Mouse (Mus musculus) lung, adult 18-20 months (tissue): ENCODE measurements around the gene Dnajc27.
A peak's percentile ranks its signal among the peaks of the same experiment; 100 is the strongest.

Experiments
- DNase-seq, 2 experiments: peaks; one replicate each; pipeline ENCODE4 v3.0.0; 2022; ENCODE audit warnings: mixed read lengths in 2 of 2

Dnajc27 gene

DNA sequence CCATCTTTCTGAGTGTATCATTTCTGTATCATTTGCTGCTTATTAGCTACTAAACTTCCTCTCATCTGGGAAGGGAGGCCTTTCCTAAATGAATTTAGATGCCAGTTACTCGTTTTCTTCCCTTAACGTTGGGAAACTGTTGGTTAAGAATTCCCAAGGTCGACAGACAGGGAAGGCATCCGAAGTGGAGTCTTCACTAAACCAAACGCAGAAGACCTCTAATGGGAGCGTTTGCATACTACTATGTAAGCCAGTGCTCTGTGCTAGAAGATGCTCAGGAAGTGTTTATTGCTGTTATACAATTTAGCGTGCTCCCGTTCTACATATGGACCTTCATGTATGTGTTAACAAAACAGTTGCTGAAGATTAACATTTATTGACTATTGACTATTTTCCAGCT, 1.1 kb downstream of the Dnajc27 start:
- no peak for DNase-seq

DNA sequence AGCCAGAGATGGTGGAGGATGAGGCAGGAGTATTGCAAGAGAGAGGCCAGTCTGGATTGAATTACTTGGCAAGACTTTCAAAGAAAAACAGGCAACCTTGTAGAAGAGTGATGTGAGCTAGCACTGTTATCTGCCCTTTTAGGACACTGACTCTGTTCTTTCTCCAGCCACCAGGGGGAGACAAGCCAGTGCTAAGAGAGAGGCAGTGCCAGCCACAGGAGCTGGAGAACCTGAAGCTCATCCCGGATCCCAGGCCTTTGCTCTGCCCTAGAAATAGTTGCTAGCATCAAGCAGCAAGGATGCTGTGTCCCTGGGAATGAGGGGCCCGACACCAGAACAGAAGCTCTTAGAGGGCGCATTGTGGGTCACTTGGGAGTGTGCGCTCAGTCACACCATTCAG, 25.0 kb downstream of the Dnajc27 start:
- DNase-seq = peak; percentile 27 to 51

- DNase-seq = no peak
Observed at GRCm38 (mm10) chr12:4116132-4116531, 33.7 kb downstream of the Dnajc27 start.

- DNase-seq = no peak
Observed at GRCm38 (mm10) chr12:4117136-4117535, 34.8 kb downstream of the Dnajc27 start.

- DNase-seq = no peak
Observed at GRCm38 (mm10) chr12:4117579-4117978, 35.2 kb downstream of the Dnajc27 start.

- no peak for DNase-seq
Observed at GRCm38 (mm10) chr12:4127346-4127745, 45.0 kb downstream of the Dnajc27 start.

DNA sequence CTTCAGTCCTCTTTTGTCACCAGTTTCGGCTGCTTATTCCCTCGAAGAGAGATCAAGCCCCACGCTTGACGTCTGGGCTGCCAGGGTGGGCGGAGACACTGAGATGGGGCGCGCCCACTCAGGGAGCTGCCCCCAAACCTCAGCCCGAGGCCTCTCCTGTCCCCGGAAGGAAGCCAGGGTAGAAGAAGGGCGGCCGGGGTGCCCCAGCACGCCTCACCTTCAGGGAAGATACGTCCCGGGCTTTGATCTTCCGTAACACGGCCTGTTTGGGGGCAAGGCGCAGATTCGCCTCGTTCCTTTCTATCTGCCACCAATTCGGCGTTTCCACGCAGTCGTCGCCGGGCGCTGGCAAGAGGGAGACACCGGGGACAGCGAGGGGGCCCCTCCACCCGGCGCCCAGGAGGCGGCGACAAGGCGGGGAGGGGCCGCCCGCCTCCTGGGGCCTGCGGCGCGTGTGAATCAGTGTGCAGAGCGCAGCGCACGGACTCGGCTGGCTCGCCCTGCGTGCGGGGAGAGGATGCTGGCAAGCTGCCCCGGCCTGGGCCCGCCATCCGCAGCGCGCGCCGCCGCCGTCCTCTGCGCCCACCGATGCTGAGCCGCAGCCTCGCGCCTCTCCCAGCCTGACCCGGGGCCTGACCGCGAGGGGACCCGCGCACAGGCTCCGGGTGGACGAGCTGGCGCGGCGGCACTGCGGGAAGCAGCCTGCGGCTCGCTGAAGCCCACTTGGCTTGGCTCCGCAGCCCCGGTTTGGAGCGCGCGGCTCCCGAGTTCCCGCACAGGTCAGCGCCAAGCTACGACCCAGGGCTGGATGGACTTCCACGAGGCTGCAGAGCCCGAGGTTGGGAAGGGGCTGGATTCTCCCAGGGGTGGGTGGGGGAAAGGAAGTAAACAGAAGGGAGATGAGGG, 50.8 kb downstream of the Dnajc27 start, which contains the start of gene Adcy3:
TSS of gene Adcy3 (plus strand) at position 163 of the 906 bp plus-strand sequence.
- DNase-seq = peak; percentile 41

- no peak for DNase-seq
Observed at GRCm38 (mm10) chr12:4133847-4134212, 51.4 kb downstream of the Dnajc27 start.

DNA sequence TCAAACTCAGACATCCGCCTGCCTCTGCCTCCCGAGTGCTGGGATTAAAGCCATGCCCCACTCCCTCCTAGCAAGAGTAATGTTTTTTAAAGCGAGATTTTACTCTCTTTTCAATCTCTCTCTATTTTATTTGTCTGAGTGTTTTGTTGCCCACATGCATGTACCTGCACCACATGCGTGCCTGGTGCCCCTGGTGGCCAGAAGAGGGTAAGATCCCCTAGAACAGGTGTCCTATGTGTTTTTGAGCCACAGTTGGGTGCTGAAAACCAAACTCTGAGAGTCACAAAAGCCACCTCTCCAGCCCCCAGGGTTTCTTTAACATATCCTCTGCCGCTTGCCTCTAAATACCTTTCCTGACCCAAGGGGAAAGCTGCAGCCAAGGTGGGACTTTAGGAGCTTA, 60.8 kb downstream of the Dnajc27 start:
- DNase-seq = no peak

DNA sequence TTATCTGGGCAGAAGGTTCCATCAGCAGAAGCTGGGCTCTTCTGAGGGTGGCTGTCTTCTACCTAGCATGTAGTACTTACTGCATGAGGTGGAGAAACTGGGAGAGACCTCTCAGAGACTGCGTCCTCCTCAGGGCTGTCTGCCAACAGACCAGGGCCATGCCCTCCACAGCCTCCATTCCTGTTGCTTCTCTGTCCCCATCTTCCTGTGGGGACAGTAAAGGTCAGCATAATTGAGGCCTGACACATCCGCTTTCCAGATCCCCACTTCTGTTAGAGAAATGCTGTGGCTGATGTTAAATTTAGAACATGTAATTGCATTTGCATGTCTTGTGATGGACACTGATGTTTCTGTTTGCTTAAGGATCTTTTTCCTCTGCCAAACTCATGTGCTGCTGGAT, 68.6 kb downstream of the Dnajc27 start:
- DNase-seq = no peak

DNA sequence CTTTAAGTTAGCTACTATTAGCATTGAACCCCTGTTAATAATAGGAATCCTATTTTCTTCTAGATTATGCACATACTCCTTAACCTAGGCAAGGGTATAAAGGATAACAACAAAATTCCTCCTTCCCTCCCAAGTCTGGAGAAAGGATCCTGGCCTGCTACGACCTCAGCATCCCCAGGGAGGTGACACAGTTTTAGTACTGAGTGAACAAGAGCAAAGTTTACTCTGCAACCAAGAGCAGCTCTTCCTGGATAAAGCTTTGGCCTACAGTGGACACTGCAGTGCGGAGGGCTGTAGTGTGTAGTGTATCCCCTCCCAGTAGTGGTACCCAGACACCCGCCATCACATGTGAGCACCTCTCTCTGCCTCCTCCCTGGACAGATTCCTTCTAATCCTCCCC, 69.6 kb downstream of the Dnajc27 start:
- no peak for DNase-seq

DNA sequence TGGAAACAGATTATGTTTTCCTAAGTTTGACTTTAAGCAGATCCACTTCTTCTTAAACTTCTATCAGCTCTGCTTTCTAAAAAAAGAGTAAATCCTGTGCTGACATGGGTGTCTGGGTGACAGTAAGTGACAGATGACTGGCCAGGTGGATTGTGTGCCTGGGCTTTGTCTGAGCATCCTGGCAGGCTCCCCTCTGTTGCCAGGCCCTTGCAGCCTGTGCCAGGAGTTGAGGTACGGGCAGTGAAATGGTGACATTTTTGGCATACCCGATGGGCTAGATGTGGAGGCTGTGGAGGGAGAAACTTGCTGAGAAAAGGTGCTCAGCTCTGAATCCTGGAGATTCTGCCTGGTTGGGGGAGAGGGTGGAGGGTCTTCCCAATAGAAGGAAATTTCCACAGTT, 75.1 kb downstream of the Dnajc27 start:
- DNase-seq = no peak

GRCm38 (mm10) chr12:4158179-4158578, 75.8 kb downstream of the Dnajc27 start:
- DNase-seq = no peak

- DNase-seq = no peak
Observed at GRCm38 (mm10) chr12:4158868-4159632, 76.7 kb downstream of the Dnajc27 start.
